Mouse (Mus musculus): ENCODE measurements around the gene Eya3.

DNA sequence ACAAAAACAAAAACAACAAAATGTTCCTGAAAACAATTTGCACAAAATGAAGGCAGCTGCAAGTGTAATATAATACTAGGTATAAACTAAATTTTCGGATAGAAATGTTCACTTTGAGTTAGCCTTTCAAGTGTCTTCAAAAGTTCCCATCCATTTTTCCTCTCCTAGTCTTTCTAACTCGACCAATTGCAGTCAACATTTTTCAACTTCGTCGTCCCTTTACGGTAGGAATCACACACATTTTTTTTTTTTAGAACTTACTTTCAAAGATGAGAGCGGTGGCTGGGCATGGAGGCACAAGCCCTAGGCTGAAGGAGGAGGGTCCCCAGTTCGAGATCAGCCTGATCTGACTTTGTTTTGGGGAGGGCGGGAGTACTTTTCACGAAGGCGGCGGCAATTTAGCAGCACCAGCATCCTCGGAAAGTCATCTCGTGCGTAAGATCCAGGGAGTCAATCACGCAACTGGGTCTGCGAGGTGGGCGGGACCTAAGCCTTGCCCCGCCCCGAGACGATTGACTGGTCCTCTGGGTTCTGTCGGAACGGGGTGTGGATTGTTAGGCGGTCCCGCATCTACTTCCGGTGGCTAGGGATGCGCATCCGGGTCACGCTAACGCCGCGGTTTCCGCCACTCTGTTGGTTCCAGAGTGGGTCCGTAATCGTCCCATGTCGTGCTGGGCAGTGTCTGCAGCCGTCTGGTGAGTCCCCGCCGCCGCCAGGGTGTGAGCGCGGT is at the start of gene Eya3:
- TF ChIP-seq EP300 (IDR thresholded peaks at IDR 0.05; ENCODE audit: low read depth) (no peak; the same call in 1 of the 2 replicates), CTCF (IDR thresholded peaks at IDR 0.05; ENCODE audit: low read depth) (0 out of 2 replicates have a peak, but pooled peaks have one; percentile 3)

Data from liver, postnatal 0 days (tissue).